Mouse (Mus musculus) hindbrain, embryonic 13.5 days (tissue): Measurements from ENCODE around the gene Tssc4. TPM values are rescaled to one million over a fixed set of nuclear protein-coding genes. Genes with fewer than 3 reads are reported as not detected.

Source experiments
- ATAC-seq: fragments of 200-750 bp; cut with Nextera tagmentation; 2 replicates; pipeline ENCODE4 v1.8.0; 2017; ENCODE audit warnings: moderate TSS enrichment; ENCODE audit not compliant: low FRiP score
- H3K27ac ChIP-seq: fragments of 300-500 bp; sonication (generic); 2 replicates; pipeline ENCODE4 v1.5.1; 2015; ENCODE audit warnings: inconsistent platforms, mild to moderate bottlenecking, moderate library complexity
- H3K27me3 ChIP-seq: fragments of 300-500 bp; sonication (generic); 2 replicates; pipeline ENCODE4 v1.6.1; 2015; ENCODE audit warnings: mild to moderate bottlenecking, inconsistent platforms
- H3K36me3 ChIP-seq: fragments of 300-500 bp; sonication (generic); 2 replicates; pipeline ENCODE4 v1.6.1; 2015; ENCODE audit warnings: mild to moderate bottlenecking, inconsistent platforms
- H3K4me1 ChIP-seq: fragments of 300-500 bp; sonication (generic); replicated peaks from 2 replicates; pipeline ENCODE4 v1.6.1; 2015; ENCODE audit warnings: inconsistent platforms
- H3K4me2 ChIP-seq: fragments of 300-500 bp; sonication (generic); 2 replicates; pipeline ENCODE4 v1.6.1; 2015; ENCODE audit warnings: inconsistent platforms, mild to moderate bottlenecking, moderate library complexity
- H3K4me3 ChIP-seq: fragments of 300-500 bp; sonication (generic); 2 replicates; pipeline ENCODE4 v1.5.1; 2015; ENCODE audit warnings: mild to moderate bottlenecking, inconsistent platforms
- H3K9ac ChIP-seq: fragments of 300-500 bp; sonication (generic); 2 replicates; pipeline ENCODE4 v1.6.1; 2015; ENCODE audit warnings: mild to moderate bottlenecking, inconsistent platforms
- H3K9me3 ChIP-seq: fragments of 300-500 bp; sonication (generic); 2 replicates; pipeline ENCODE4 v1.6.1; 2016; ENCODE audit warnings: inconsistent platforms
- WGBS: fragments of 180-500 bp; shearing (Covaris S2); methylation state at CpG from one replicate; pipeline ENCODE4 v1.1.7; 2015; 5-methylcytosine and 5-hydroxymethylcytosine counted together
- polyA plus RNA-seq: library from polyadenylated mRNA; unstranded; fragments of >200 nt; fragmentation: Nextera tagmentation; extraction: Ambion mirVana; gene quantifications from 2 replicates; pipeline ENCODE4 v1.2.1, GENCODE M21; 2015

The Tssc4 gene
- polyA plus RNA-seq, 1 experiment from 2014 or later: 90.8 TPM

- no peaks in the 10 kb centered on the region for H3K27me3 ChIP-seq
- H3K36me3 ChIP-seq: no peaks in the 10 kb centered on the region
- H3K27ac ChIP-seq: no peak overlapping the region
- no peak for ATAC-seq
- no peak overlapping the region for H3K4me2 ChIP-seq
- no peak overlapping the region for H3K9ac ChIP-seq
- WGBS: 85% methylated on average over 2 of the region's 2 CpGs
- no peaks in the 10 kb centered on the region for H3K9me3 ChIP-seq
- H3K4me1 ChIP-seq: no peaks in the 10 kb centered on the region
- no peak overlapping the region for H3K4me3 ChIP-seq
These were observed 8.3 kb downstream of the Tssc4 start for GRCm38 (mm10) chr7:143077351-143077750.

- Histone ChIP-seq H3K4me2 (no peak overlapping the region), H3K36me3 (no peaks in the 10 kb centered on the region), H3K27ac (no peak overlapping the region), H3K27me3 (no peaks in the 10 kb centered on the region), H3K9ac (no peak overlapping the region), H3K4me1 (0 out of 2 replicates have a peak, but pooled peaks cover 4% of the 10 kb centered on the region), H3K9me3 (no peaks in the 10 kb centered on the region), H3K4me3 (no peak overlapping the region)
- no peak for ATAC-seq
- 67% methylated on average over 6 of the region's 6 CpGs for WGBS
These were observed 13.0 kb downstream of the Tssc4 start for GRCm38 (mm10) chr7:143082024-143082423.

GRCm38 (mm10) chr7:143083708-143084107 is 14.7 kb downstream of the Tssc4 start:
- Histone ChIP-seq H3K4me2 (no peak overlapping the region), H3K4me3 (no peak overlapping the region), H3K9ac (no peak overlapping the region), H3K27me3 (no peaks in the 10 kb centered on the region), H3K4me1 (0 out of 2 replicates have a peak, but pooled peaks cover 4% of the 10 kb centered on the region), H3K9me3 (no peaks in the 10 kb centered on the region), H3K36me3 (no peaks in the 10 kb centered on the region), H3K27ac (no peak overlapping the region)
- no peak for ATAC-seq
- WGBS: 96% methylated on average over 2 of the region's 2 CpGs

- H3K9ac ChIP-seq: no peak overlapping the region
- H3K36me3 ChIP-seq: no peaks in the 10 kb centered on the region
- H3K9me3 ChIP-seq: no peaks in the 10 kb centered on the region
- ATAC-seq: 0 out of 2 replicates have a peak, but pooled peaks have one; percentile 49
- 0 out of 2 replicates have a peak, but pooled peaks cover 4% of the 10 kb centered on the region for H3K4me1 ChIP-seq
- H3K4me2 ChIP-seq: no peak overlapping the region
- peaks cover 9% of the 10 kb centered on the region; the same call in 1 of the 2 replicates for H3K27me3 ChIP-seq
- 45% methylated on average over 2 of the region's 2 CpGs for WGBS
- no peak overlapping the region for H3K4me3 ChIP-seq
- 0 out of 2 replicates have a peak overlapping the region, but pooled peaks have one; percentile 6 for H3K27ac ChIP-seq
These were observed 17.3 kb downstream of the Tssc4 start for GRCm38 (mm10) chr7:143086366-143086765.

- Histone ChIP-seq H3K4me3 (no peak overlapping the region), H3K36me3 (no peaks in the 10 kb centered on the region), H3K4me2 (no peak overlapping the region), H3K27ac (0 out of 2 replicates have a peak overlapping the region, but pooled peaks have one; percentile 6), H3K9ac (no peak overlapping the region), H3K27me3 (peaks cover 9% of the 10 kb centered on the region; the same call in 1 of the 2 replicates), H3K9me3 (no peaks in the 10 kb centered on the region), H3K4me1 (0 out of 2 replicates have a peak, but pooled peaks cover 4% of the 10 kb centered on the region)
- ATAC-seq: peak; percentile 78
- 37% methylated on average over 4 of the region's 4 CpGs for WGBS
These were observed 18.1 kb downstream of the Tssc4 start for GRCm38 (mm10) chr7:143087070-143087579.

- Histone ChIP-seq H3K36me3 (no peaks in the 10 kb centered on the region), H3K9ac (no peak overlapping the region), H3K4me3 (no peak overlapping the region), H3K27me3 (peaks cover 9% of the 10 kb centered on the region; the same call in 1 of the 2 replicates), H3K9me3 (no peaks in the 10 kb centered on the region), H3K4me1 (no peaks in the 10 kb centered on the region), H3K4me2 (no peak overlapping the region), H3K27ac (no peak overlapping the region)
- 79% methylated on average over 3 of the region's 3 CpGs for WGBS
- no peak for ATAC-seq
These were observed 24.8 kb downstream of the Tssc4 start for GRCm38 (mm10) chr7:143093847-143094246.

GRCm38 (mm10) chr7:143094592-143095553 is 25.8 kb downstream of the Tssc4 start, which contains the start of gene Trpm5:
Gene Trpm5, minus strand, starts transcription at chr7:143094642.
- 53% methylated on average over 10 of the region's 10 CpGs for WGBS

GRCm38 (mm10) chr7:143095554-143095907 is 26.5 kb downstream of the Tssc4 start:
- H3K9me3 ChIP-seq: no peaks in the 10 kb centered on the region
- ATAC-seq: no peak
- H3K4me2 ChIP-seq: no peak overlapping the region
- no peak overlapping the region for H3K27ac ChIP-seq
- H3K4me1 ChIP-seq: no peaks in the 10 kb centered on the region
- H3K27me3 ChIP-seq: no peaks in the 10 kb centered on the region; the same call in 1 of the 2 replicates
- 45% methylated on average over 1 of the region's 1 CpGs for WGBS
- no peak overlapping the region for H3K9ac ChIP-seq
- H3K36me3 ChIP-seq: no peaks in the 10 kb centered on the region
- H3K4me3 ChIP-seq: no peak overlapping the region

More at GRCm38 (mm10) chr7:143094592-143095553, 25.8 kb downstream of the Tssc4 start, which contains the start of gene Trpm5:
- H3K27ac ChIP-seq: no peak within 1 kb of the TSS
- no peak within 1 kb of the TSS for H3K4me2 ChIP-seq
- no peaks in the 10 kb centered on the region for H3K4me1 ChIP-seq
- no peak within 1 kb of the TSS for H3K4me3 ChIP-seq
- H3K9ac ChIP-seq: no peak within 1 kb of the TSS
- H3K36me3 ChIP-seq: no peaks in the 10 kb centered on the region
- no peak for ATAC-seq
- H3K9me3 ChIP-seq: no peaks in the 10 kb centered on the region
- peaks cover 3% of the 10 kb centered on the region; the same call in 1 of the 2 replicates for H3K27me3 ChIP-seq

GRCm38 (mm10) chr7:143100759-143101158 is 31.7 kb downstream of the Tssc4 start:
- WGBS: 80% methylated on average over 4 of the region's 4 CpGs
- no peak for ATAC-seq
- no peak overlapping the region for H3K27ac ChIP-seq

GRCm38 (mm10) chr7:143105258-143105897 is 36.3 kb downstream of the Tssc4 start:
- H3K4me2 ChIP-seq: no peak overlapping the region
- peaks cover 64% of the 10 kb centered on the region for H3K27me3 ChIP-seq
- H3K9me3 ChIP-seq: no peaks in the 10 kb centered on the region
- no peak overlapping the region for H3K4me3 ChIP-seq
- no peak for ATAC-seq
- peaks cover 9% of the 10 kb centered on the region for H3K4me1 ChIP-seq
- H3K27ac ChIP-seq: no peak overlapping the region
- 71% methylated on average over 11 of the region's 11 CpGs for WGBS
- no peak overlapping the region for H3K9ac ChIP-seq
- no peaks in the 10 kb centered on the region for H3K36me3 ChIP-seq

More at GRCm38 (mm10) chr7:143100759-143101158, 31.7 kb downstream of the Tssc4 start:
- Histone ChIP-seq H3K36me3 (no peaks in the 10 kb centered on the region), H3K4me1 (no peaks in the 10 kb centered on the region), H3K4me2 (no peak overlapping the region), H3K27me3 (peaks cover 17% of the 10 kb centered on the region), H3K9ac (no peak overlapping the region), H3K9me3 (no peaks in the 10 kb centered on the region), H3K4me3 (no peak overlapping the region)

- Histone ChIP-seq H3K9ac (no peak within 1 kb of the TSS), H3K4me1 (peaks cover 9% of the 10 kb centered on the region), H3K27me3 (peaks cover 67% of the 10 kb centered on the region), H3K4me3 (peak within 1 kb of the TSS; percentile 32), H3K9me3 (no peaks in the 10 kb centered on the region), H3K27ac (no peak within 1 kb of the TSS), H3K36me3 (no peaks in the 10 kb centered on the region), H3K4me2 (peak within 1 kb of the TSS; percentile 54)
- no peak for ATAC-seq
- WGBS: 68% methylated on average over 4 of the region's 4 CpGs
These were observed 37.0 kb downstream of the Tssc4 start, which contains the start of gene Kcnq1 for GRCm38 (mm10) chr7:143106062-143106461. Gene Kcnq1, plus strand, starts transcription at chr7:143106362.
